Mouse (Mus musculus) thymus, postnatal 14 days (tissue): ENCODE results near the gene Hcn4.

ENCODE experiments used
- DNase-seq: peaks from one replicate; pipeline ENCODE4 v3.0.0; 2021

The Hcn4 gene

GRCm38 (mm10) chr9:58823139-58823917, at the start of gene Hcn4:
Gene Hcn4 (plus strand): TSS chr9:58823412.
- DNase-seq = peak; percentile 6

- no peak for DNase-seq
Observed at GRCm38 (mm10) chr9:58774761-58775160, 48.5 kb upstream of the Hcn4 start.

- no peak for DNase-seq
Observed at GRCm38 (mm10) chr9:58775363-58775762, 47.8 kb upstream of the Hcn4 start.

GRCm38 (mm10) chr9:58789476-58789875, 33.7 kb upstream of the Hcn4 start:
- DNase-seq = no peak

- no peak for DNase-seq
Observed at GRCm38 (mm10) chr9:58798155-58798554, 25.1 kb upstream of the Hcn4 start.

- no peak for DNase-seq
Observed at GRCm38 (mm10) chr9:58801441-58801840, 21.8 kb upstream of the Hcn4 start.

DNA sequence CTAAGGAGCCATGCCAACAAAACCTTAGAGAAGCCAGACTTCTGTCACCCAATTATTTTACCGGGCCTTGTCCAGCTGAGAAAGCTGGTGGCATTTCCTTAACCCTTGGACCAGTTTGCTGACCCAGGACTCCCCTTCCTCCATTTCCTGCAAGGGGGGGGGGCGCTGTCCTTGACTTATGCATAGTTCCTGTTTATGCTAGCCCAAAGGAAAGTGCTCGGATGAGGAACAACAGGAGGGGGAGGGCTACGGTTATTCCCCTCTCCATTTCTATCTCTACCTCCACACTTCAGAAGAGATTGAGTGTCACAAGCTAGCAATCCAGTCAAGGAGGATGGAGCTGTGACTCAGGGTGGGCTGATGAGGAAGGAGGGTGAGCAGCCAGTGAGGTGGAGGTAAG, 20.9 kb upstream of the Hcn4 start:
- DNase-seq = no peak

DNA sequence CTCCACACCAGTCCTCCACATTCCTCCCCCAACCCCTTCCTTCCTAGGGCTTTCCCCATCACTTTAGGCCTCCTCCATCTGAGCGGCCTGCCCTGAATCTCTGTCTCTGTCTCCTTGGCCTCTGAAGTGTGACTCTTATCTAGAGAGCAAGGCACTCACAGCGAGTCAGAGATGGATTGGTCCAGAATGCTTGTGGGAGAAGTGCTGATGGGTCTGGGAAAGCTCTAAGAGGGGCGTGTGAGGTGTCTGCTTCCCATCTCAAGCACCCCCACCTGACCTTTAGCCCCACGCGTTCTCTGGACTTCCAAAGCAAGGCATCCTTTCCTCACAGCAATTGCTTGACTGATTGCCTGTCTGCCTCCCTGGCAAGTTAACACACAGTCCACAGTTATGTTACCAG, 20.4 kb upstream of the Hcn4 start:
- no peak for DNase-seq

GRCm38 (mm10) chr9:58805601-58806318, 17.5 kb upstream of the Hcn4 start:
- DNase-seq = peak; percentile 75

GRCm38 (mm10) chr9:58811171-58811570, 12.0 kb upstream of the Hcn4 start:
- no peak for DNase-seq

DNA sequence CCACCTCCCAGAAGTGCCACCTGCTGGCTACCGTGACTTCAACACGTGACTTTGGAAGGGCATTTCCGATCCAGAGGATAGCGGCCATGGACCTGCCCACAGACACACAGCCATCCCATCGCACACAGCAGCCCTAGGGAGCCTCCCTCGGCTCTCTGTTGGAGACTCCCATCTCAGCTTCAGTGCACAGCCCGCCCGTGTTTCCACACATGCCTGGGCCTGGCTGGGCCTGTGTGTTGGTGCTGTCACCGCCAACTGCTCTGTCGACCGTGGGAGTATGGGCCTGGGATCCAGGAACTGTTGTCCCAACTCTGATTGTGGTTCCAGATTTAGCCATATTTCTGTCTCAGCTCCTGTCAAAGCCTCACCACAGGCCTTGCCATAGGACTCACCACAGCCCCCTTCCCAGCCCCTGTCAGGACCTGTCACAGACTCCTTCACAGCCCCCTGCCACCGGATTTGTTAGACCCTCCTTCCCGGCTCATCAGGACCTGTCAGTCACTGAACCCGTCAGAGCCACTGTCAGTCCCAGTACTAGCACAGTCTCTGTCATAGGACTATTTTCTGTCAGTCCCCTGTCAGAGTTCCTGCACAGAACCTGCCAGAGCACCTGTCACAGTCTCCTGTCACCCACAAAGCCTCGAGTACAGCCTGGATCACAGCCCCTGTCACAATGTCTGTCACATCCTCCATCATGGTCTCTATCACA, 7.5 kb upstream of the Hcn4 start:
- no peak for DNase-seq

- DNase-seq = no peak
Observed at GRCm38 (mm10) chr9:58816458-58816857, 6.8 kb upstream of the Hcn4 start.

DNA sequence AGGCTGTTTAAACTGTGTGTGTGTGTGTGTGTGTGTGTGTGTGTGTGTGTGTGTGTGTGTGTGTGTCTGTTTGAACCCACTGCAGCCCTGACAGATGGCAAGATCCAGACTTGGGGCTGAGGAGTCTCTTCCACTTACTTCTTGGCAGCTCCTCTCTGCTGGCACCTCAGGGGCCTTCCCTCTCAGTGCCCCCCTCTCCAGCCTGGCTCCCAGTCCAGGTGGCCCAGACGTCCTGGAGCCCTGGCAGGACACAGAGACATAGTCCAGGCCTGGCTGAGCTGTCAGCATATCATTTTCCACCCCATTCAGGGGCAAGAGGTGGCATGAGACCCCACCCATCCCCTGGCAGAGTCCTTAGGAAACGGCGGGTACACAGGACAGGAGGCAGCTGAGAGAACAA, 5.5 kb upstream of the Hcn4 start:
- DNase-seq = no peak

GRCm38 (mm10) chr9:58822431-58823091, 651 bp upstream of the Hcn4 start:
- DNase-seq = peak; percentile 9

GRCm38 (mm10) chr9:58823918-58824215, 655 bp downstream of the Hcn4 start:
- DNase-seq = no peak

GRCm38 (mm10) chr9:58829627-58830026, 6.4 kb downstream of the Hcn4 start:
- DNase-seq = no peak

GRCm38 (mm10) chr9:58832939-58833338, 9.7 kb downstream of the Hcn4 start:
- no peak for DNase-seq

DNA sequence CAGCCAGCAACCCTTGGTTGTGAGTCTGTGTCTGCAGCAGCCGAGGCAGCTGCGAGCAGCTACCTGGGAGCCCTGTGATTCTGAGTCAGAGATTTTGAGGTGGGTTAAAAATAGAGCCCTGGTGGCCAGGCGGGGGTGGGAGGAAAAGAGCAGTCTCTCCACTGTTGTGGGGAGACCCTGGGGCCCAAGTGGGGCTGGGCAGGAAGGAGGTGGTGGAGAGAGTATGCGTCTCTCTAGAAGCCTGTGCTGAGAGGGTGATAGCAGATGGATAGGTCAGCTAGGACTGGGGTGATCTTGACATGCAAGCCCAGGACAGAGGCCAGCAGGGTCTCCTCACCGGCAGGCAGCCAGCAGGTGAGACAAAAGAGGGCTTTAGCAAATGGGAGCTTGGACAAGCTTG, 14.0 kb downstream of the Hcn4 start:
- DNase-seq = no peak

GRCm38 (mm10) chr9:58838504-58838903, 15.3 kb downstream of the Hcn4 start:
- DNase-seq = no peak

DNA sequence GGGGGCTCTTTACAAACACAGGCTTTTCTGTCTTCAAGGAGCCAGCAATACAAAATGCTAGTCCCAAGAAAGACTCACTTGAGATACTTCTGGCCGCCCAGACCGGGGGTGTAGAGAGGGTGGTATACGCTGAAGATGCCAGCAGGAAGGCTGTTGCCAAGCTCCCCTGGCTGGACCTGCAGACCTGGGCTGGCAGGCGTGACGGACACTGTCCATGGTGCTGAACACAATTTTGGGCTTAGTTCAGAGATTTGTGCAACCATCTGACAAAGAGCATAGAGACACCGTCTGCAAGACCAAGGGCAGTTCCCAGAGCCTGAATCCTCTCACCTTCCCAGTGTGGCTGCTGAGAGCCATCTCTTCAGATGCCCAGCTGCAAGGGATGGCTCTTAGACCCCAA, 18.4 kb downstream of the Hcn4 start:
- DNase-seq = peak; percentile 52

- DNase-seq = no peak
Observed at GRCm38 (mm10) chr9:58844597-58844996, 21.4 kb downstream of the Hcn4 start.

DNA sequence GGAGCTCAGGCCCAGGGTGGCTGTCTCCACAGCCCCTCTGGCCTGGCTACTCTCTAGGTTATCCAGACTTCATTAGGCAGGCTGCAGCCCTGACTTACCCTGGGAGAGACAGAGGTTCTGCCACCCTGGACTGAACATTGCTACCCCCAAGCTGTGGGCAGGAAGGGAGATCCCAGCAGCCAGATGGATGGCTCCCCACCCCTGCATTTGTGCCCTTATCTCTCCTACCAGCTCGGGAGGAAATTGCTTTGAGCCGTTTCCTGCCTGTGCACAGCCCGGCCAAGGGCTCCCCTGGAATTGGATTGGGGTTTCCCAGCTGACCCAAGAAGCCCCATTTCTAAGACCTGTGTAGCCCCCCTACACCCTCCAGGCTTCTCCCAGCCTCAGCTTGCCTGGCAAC, 23.8 kb downstream of the Hcn4 start:
- no peak for DNase-seq

GRCm38 (mm10) chr9:58847676-58848075, 24.5 kb downstream of the Hcn4 start:
- DNase-seq = no peak
